In genomic region chr8:111490034-111490591, GRCm38 (mm10) we compare ENCODE assay signal across 16 mouse cellular contexts. TPM values are rescaled to one million over a fixed set of nuclear protein-coding genes. Genes with fewer than 3 reads are reported as not detected.
DNase-seq lines count a peak whose midpoint lies in the region; ATAC-seq and TF ChIP-seq lines count a peak whose summit lies in the region.
"Had no signal": no experiment of that assay in that cellular context is flagged by ENCODE, and none has a peak within 500 bp of the region (broad histone marks: within the 10 kb centered on the region; RNA-seq: fewer than 3 reads in every experiment).

No protein-coding gene starts in this region.

- TF ChIP-seq CTCF in kidney, adult 2 months (conservative IDR thresholded peaks at IDR 0.05; ENCODE audit: insufficient read depth, insufficient read length, low read depth, low read length): no peak
- no peak for TF ChIP-seq CTCF in testis, adult 2 months (IDR thresholded peaks at IDR 0.05; ENCODE audit: control insufficient read depth, insufficient read depth, insufficient replicate concordance, low read depth, low read length)

- peak; percentile 36; the same call in 1 of the 2 replicates for ATAC-seq in kidney, embryonic 15.5 days (replicated peaks; ENCODE audit: low FRiP score)

- no peak overlapping the region for H3K9ac ChIP-seq in kidney, embryonic 15.5 days
- H3K9ac ChIP-seq: forebrain, embryonic 12.5 days; hindbrain, embryonic 15.5 days; lung, embryonic 15.5 days had no signal

- WGBS in kidney, adult 2 months: 52% methylated on average over 10 of the region's 10 CpGs
- 56% methylated on average over 10 of the region's 10 CpGs for WGBS in kidney, embryonic 15.5 days

- H3K4me1 ChIP-seq in kidney, adult 2 months (ENCODE audit: control insufficient read depth, insufficient read depth, low read length): no peaks in the 10 kb centered on the region
- no peaks in the 10 kb centered on the region for H3K4me1 ChIP-seq in testis, adult 2 months (ENCODE audit: control insufficient read depth, insufficient read depth, low read length)
- no peaks in the 10 kb centered on the region for H3K4me1 ChIP-seq in kidney, embryonic 15.5 days
- H3K4me1 ChIP-seq: forebrain, embryonic 12.5 days; hindbrain, embryonic 15.5 days; midbrain, embryonic 10.5 days had no signal

- H3K36me3 ChIP-seq in kidney, adult 2 months (ENCODE audit: control insufficient read depth, insufficient read depth, low read length): no peaks in the 10 kb centered on the region; the same call in 1 of the 2 replicates
- H3K36me3 ChIP-seq in testis, adult 2 months (ENCODE audit: control insufficient read depth, insufficient read depth, low read length): no peaks in the 10 kb centered on the region
- H3K36me3 ChIP-seq in kidney, embryonic 15.5 days: peaks cover 41% of the 10 kb centered on the region

- peak; percentile 33 for DNase-seq in kidney, adult 2 months
- DNase-seq in kidney, postnatal 14 days: no peak
- DNase-seq in testis, postnatal 14 days (ENCODE audit: low spot score): no peak
- DNase-seq in cerebellum, postnatal 4 days (ENCODE audit: low spot score in 2 of 2): no peak
- DNase-seq in right cerebral cortex, adult 18-20 months: no peak
- DNase-seq: adrenal gland, postnatal 25 days; cerebellum, postnatal 14 days; heart, adult 11 months had no signal

- no peak overlapping the region for H3K4me2 ChIP-seq in kidney, embryonic 15.5 days
- H3K4me2 ChIP-seq: forebrain, embryonic 12.5 days; hindbrain, embryonic 15.5 days; lung, embryonic 15.5 days had no signal

- no peaks in the 10 kb centered on the region for H3K9me3 ChIP-seq in kidney, embryonic 15.5 days (replicated peaks)
- H3K9me3 ChIP-seq: forebrain, embryonic 12.5 days; G1E; hindbrain, embryonic 15.5 days; lung, embryonic 15.5 days; midbrain, embryonic 10.5 days had no signal

- H3K4me3 ChIP-seq in kidney, adult 2 months (ENCODE audit: insufficient read depth, low read depth, low read length): no peak overlapping the region
- no peak overlapping the region for H3K4me3 ChIP-seq in testis, adult 2 months (ENCODE audit: control insufficient read depth, low read depth, low read length)
- H3K4me3 ChIP-seq in kidney, embryonic 15.5 days (replicated peaks): no peak overlapping the region
- H3K4me3 ChIP-seq: forebrain, embryonic 12.5 days; hindbrain, embryonic 15.5 days; lung, embryonic 15.5 days; midbrain, embryonic 10.5 days; myocyte had no signal

- no peak overlapping the region for H3K27ac ChIP-seq in kidney, adult 2 months (ENCODE audit: insufficient read depth, low read depth, low read length)
- H3K27ac ChIP-seq in testis, adult 2 months (ENCODE audit: control insufficient read depth, insufficient read depth, low read depth, low read length): peak overlapping the region; percentile 5; the same call in 1 of the 2 replicates
- H3K27ac ChIP-seq in kidney, embryonic 15.5 days: no peak overlapping the region
- H3K27ac ChIP-seq: forebrain, embryonic 12.5 days; hindbrain, embryonic 15.5 days; midbrain, embryonic 10.5 days had no signal

- no peak for TF ChIP-seq POLR2A in kidney, adult 2 months (IDR thresholded peaks at IDR 0.05; ENCODE audit: low read depth, low read length)
- TF ChIP-seq POLR2A in testis, adult 2 months (IDR thresholded peaks at IDR 0.05; ENCODE audit: control insufficient read depth, low read depth, low read length): no peak

- no peaks in the 10 kb centered on the region for H3K27me3 ChIP-seq in kidney, adult 2 months (replicated peaks; ENCODE audit: control insufficient read depth, insufficient read depth, low read length)
- no peaks in the 10 kb centered on the region for H3K27me3 ChIP-seq in testis, adult 2 months (ENCODE audit: control insufficient read depth, insufficient read depth, low read length)
- H3K27me3 ChIP-seq in kidney, embryonic 15.5 days: no peaks in the 10 kb centered on the region
- H3K27me3 ChIP-seq: forebrain, embryonic 12.5 days; hindbrain, embryonic 15.5 days; lung, embryonic 15.5 days had no signal

RNA-seq across cellular contexts. Expression of gene Wdr59, which starts 31.8 kb away (rescaled TPM):
- polyA plus RNA-seq in kidney, adult 2 months (2012; rRNA removed): 6.9 and 7.4 TPM in 2 replicates
- polyA plus RNA-seq in testis, adult 2 months (2012; rRNA removed): 5.4 and 5.8 TPM in 2 replicates
- 6.7 and 7.0 TPM in 2 replicates for polyA plus RNA-seq in kidney, embryonic 15.5 days (2015; fragmentation: Nextera tagmentation; extraction: Ambion mirVana)

RNA-seq across cellular contexts. Expression of gene Znrf1, which starts 45.8 kb away (rescaled TPM):
- 38.5 and 39.7 TPM in 2 replicates for polyA plus RNA-seq in kidney, adult 2 months (2012; rRNA removed)
- 95.0 and 99.3 TPM in 2 replicates for polyA plus RNA-seq in testis, adult 2 months (2012; rRNA removed)
- polyA plus RNA-seq in kidney, embryonic 15.5 days (2015; fragmentation: Nextera tagmentation; extraction: Ambion mirVana): 25.2 and 28.6 TPM in 2 replicates
